Mouse (Mus musculus) G1E (cell line): ENCODE measurements around the gene Fam227b.

Source experiments
- POLR2AphosphoS5 ChIP-seq: IDR thresholded peaks from 2 replicates; pipeline ENCODE4 v1.6.1; 2012; ENCODE audit warnings: low read depth, low read length, inconsistent platforms; ENCODE audit not compliant: insufficient replicate concordance
- TAL1 ChIP-seq: conservative IDR thresholded peaks from 2 replicates; pipeline ENCODE4 v1.6.1; 2012; ENCODE audit warnings: low read depth, low read length, inconsistent platforms, mixed read lengths

- TF ChIP-seq TAL1: no peak
- no peak for TF ChIP-seq POLR2AphosphoS5
Observed at GRCm38 (mm10) chr2:125968811-125969210, 183.0 kb downstream of the Fam227b start.
